Mouse (Mus musculus) layer of hippocampus, adult 9-11 months (tissue): Measurements from ENCODE around the gene Rasgrp3.
"Not testable (repeated sequence)": the region's sequence is repeated elsewhere in the genome, so short reads cannot be mapped to it uniquely, and the experiment has no call there.

Experiments
- DNase-seq: peaks from one replicate; pipeline ENCODE4 v3.0.0; 2022

Gene Rasgrp3

DNA sequence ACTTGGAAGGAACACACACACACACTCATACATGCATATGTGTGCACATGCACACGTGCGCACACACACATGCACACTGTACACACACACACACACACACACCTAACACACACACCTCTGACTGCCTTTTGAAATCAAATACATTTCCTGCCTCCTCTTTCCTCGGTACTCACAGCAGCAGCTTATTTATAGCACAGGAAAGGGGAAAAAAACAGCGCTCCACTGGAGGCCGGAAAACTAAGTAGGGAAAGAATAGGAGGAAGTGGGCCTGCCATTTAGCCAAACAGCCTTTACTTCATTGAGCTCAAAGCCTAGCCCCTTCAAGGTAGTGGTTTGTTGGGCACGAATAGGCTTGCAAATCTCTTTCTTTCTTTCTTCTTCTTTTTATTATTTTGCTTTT lies at the start of gene Rasgrp3:
Gene Rasgrp3 (plus strand): TSS at position 298 of the 400 bp plus-strand sequence.
- DNase-seq: no peak

DNA sequence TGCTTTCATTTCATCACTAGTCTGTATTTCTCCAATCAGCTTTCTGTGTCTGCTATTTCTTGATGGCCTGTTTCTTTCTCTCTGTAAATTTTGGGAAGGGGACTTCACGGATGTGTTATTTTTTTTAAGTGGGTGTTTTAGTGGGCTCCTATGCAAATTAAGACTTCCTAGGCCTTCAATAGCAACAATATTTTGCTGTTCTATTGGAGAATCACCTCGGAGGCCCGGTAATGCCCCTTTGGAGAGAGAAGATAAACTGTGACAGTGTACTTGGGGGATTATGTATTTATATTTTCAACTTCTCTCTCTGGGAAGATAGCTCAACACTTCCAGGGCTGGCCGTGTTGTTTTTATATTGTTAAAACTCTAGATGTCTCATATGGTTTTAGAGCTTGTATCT lies 47.3 kb upstream of the Rasgrp3 start:
- no peak for DNase-seq

- no peak for DNase-seq
Observed at GRCm38 (mm10) chr17:75390142-75390541, 45.6 kb upstream of the Rasgrp3 start.

GRCm38 (mm10) chr17:75391429-75392192 lies 44.1 kb upstream of the Rasgrp3 start:
- DNase-seq: no peak

GRCm38 (mm10) chr17:75406405-75406804 lies 29.3 kb upstream of the Rasgrp3 start:
- DNase-seq: peak; percentile 26

- no peak for DNase-seq
Observed at GRCm38 (mm10) chr17:75416861-75417260, 18.8 kb upstream of the Rasgrp3 start.

DNA sequence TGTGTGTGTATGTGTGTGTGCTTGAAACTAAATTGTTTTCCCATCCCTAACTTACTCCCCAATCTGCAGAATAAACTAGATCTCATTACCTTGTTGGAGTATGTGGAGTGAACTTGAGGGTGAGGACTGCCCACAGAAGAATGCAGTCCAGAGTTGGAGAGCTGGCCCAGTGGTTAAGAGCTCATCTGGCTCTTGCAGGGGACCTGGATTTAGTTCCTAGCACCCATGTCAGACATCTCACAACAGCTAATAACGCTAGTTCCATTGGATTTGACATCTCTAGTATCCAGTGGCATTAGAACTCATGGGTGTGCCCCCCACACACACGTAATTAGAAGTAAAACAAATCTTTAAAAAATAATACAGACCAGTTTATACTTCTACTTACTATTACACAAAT lies 1.5 kb upstream of the Rasgrp3 start:
- DNase-seq: no peak

- no peak for DNase-seq
Observed at GRCm38 (mm10) chr17:75434871-75435270, 825 bp upstream of the Rasgrp3 start.

DNA sequence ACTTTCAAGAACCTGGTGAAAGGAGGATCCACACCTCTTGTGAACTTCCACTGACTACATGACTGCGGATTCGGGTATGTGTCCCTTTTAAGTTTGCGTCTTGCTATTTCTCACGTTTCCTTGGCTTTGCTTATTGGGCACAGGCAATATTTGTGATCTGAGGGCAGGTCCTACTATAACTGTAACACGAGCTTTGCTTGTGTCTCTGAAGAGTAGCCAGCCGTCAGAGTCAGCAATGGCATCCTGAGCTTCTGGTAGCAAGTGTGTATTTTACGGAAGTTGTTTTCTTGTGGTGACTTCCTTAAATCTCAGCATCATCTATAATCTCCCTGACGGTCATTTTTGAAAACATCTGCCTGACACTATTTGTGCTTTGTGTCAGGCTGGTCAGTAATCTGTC lies 399 bp downstream of the Rasgrp3 start:
- no peak for DNase-seq

GRCm38 (mm10) chr17:75436819-75437218 lies 1.1 kb downstream of the Rasgrp3 start:
- no peak for DNase-seq

DNA sequence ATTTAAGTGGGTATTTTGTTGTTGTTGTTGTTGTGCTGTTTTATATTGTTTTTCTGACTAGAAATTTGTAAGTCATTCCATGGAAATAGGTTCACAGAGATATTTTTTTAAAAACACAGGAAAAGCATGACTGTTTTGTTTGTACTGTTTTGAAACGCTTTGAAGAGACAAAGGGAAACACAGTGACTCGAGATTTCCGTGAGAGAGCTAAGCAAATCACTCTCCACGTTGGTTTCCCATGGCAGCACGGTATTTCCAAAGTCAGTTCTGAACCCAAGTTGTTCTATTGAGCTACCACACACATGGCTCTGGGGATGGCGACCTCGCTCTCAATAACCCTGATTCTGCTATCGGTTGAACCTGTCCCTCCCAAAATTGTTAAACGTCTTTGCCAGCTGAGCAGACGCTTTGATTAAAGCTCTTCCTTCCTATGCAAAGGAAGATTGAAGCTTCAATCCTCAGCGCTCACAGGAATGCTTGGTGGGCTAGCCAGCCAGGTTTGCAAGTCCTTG lies 1.6 kb downstream of the Rasgrp3 start:
- DNase-seq: no peak

GRCm38 (mm10) chr17:75438162-75438561 lies 2.5 kb downstream of the Rasgrp3 start:
- DNase-seq: no peak

GRCm38 (mm10) chr17:75439062-75439461 lies 3.4 kb downstream of the Rasgrp3 start:
- no peak for DNase-seq

- DNase-seq: no peak
Observed at GRCm38 (mm10) chr17:75440619-75441018, 4.9 kb downstream of the Rasgrp3 start.

GRCm38 (mm10) chr17:75441260-75441830 lies 5.6 kb downstream of the Rasgrp3 start:
- no peak for DNase-seq

DNA sequence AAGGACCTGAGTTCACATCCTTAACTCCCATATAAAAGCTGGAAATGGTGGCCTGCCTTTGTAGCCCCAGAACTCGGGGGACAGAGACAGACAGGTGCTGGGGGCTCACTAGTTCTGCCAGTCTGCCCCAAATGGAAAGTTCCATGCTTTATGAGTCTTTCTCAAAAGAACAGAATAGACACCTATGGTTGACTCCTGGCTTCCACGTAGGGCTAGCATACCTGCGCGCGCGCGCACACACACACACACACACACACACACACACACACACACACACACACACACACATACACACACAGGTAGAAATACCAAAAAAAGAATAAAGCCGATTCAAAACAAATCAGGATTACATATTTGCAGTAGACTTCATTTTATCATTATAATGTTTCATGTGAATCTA lies 6.7 kb downstream of the Rasgrp3 start:
- no peak for DNase-seq

- peak; percentile 79 for DNase-seq
Observed at GRCm38 (mm10) chr17:75443064-75443621, 7.4 kb downstream of the Rasgrp3 start.

DNA sequence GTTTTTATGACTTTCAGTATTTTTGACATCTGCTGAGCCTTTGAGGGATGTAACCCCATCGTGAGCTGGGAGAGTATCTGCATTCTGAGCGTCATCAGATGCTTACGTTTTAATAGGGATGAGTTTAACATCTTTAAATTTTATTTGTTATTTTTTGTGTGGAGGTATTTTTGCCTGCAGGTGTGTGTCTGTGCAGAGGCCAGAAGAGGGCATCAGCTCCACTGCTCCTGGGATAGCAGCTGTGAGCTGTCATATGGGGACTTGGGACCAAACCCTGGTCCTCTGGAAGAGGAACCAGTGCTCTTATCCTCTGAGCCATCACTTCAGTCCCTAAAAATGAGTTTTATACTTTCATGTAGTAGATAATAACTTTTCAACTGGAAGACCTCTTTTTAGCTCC lies 12.6 kb downstream of the Rasgrp3 start:
- no peak for DNase-seq

DNA sequence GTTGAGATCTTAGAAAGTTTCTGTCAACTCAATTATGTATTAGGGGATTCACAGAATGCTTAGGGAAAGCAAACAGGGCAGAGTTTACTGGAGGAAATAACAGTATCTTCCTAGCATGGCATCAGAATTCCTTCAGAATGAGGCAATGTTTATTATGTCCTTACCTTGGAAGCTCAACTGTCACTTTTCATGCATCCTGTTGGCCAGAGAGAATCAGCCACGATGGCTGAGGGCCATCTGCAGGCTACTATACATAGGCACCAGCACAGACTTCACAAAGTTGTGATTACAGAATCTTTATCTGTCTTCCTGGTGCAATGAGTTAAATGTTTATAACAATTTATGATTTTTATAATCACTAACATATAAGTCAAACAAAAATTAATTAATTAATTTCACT lies 13.3 kb downstream of the Rasgrp3 start:
- DNase-seq: no peak

- peak; percentile 54 for DNase-seq
Observed at GRCm38 (mm10) chr17:75452313-75452712, 16.6 kb downstream of the Rasgrp3 start.

- DNase-seq: no peak
Observed at GRCm38 (mm10) chr17:75453639-75454038, 17.9 kb downstream of the Rasgrp3 start.

DNA sequence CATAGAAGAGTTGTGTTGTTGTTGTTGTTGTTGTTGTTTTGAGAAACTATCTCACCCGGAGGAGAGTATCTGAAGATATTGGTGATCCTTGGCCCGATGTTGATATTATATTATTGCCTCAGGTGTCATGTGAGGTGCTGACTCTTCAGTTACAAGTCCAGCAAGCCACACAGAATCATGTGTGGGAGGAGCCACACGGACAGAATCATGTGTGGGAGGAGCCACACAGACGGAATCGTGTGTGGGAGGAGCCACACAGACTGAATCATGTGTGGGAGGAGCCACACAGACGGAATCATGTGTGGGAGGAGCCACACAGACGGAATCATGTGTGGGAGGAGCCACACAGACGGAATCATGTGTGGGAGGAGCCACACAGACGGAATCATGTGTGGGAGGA lies 20.4 kb downstream of the Rasgrp3 start:
- DNase-seq: not testable (repeated sequence)

DNA sequence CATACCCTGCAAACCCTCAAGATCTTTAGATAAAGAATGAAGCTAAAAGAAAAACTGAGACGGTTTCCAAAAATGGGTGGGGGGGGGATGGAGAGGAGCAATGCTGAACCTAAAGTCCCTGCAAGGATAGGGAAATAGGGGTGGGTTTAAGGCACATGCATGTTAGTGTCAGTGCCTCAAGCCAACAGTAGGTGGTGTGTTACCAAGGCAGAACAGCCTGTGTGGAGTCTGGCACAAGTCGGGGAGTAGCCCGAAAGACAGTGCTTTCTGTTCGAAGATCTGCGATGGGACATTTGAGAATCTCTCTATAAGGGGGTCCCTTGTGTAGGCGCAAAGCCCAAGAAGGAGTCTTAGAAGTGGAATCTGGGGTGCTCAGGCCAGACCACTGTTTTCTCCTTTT lies 24.9 kb downstream of the Rasgrp3 start:
- DNase-seq: no peak

DNA sequence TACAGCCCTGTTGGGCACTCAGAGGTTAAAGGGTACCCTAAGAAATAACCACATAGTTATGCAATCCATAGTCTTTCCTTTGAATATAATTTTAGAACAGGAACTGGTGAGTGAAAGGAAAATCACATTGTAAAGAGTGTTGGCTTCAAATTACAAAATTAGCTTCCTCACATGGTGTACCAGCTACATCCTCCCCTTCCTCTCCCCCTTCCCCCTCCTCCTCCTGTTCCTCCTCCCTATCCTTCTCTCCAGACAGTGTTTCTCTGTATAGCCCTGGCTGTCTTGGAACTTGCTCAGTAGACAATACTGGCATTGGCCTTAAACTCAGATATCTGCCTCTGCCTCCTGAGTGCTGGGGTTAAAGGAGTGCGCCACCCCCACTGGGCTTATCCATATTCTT lies 26.1 kb downstream of the Rasgrp3 start:
- DNase-seq: peak; percentile 51
